Mouse (Mus musculus) heart, embryonic 15.5 days (tissue): ENCODE results near the gene Anxa5. TPM values are rescaled to one million over a fixed set of nuclear protein-coding genes. Genes with fewer than 3 reads are reported as not detected.

Source experiments
- ATAC-seq: fragments of 200-750 bp; cut with Nextera tagmentation; replicated peaks from 2 replicates; pipeline ENCODE4 v1.8.0; 2017; ENCODE audit warnings: low read depth, moderate TSS enrichment; ENCODE audit not compliant: insufficient number of reproducible peaks, insufficient read depth, low FRiP score
- H3K27ac ChIP-seq: fragments of 300-500 bp; sonication (generic); 2 replicates; pipeline ENCODE4 v1.5.1; 2015; ENCODE audit warnings: mild to moderate bottlenecking, inconsistent platforms
- H3K27me3 ChIP-seq: fragments of 300-500 bp; sonication (generic); 2 replicates; pipeline ENCODE4 v1.6.1; 2015; ENCODE audit warnings: inconsistent platforms
- H3K36me3 ChIP-seq: fragments of 300-500 bp; sonication (generic); 2 replicates; pipeline ENCODE4 v1.6.1; 2015; ENCODE audit warnings: mild to moderate bottlenecking, inconsistent platforms
- H3K4me1 ChIP-seq: fragments of 300-500 bp; sonication (generic); replicated peaks from 2 replicates; pipeline ENCODE4 v1.6.1; 2015; ENCODE audit warnings: inconsistent platforms
- H3K4me2 ChIP-seq: fragments of 300-500 bp; sonication (generic); 2 replicates; pipeline ENCODE4 v1.6.1; 2015; ENCODE audit warnings: inconsistent platforms, mild to moderate bottlenecking, moderate library complexity
- H3K4me3 ChIP-seq: fragments of 300-500 bp; sonication (generic); 2 replicates; pipeline ENCODE4 v1.5.1; 2015; ENCODE audit warnings: mild to moderate bottlenecking, inconsistent platforms
- H3K9ac ChIP-seq: fragments of 300-500 bp; sonication (generic); 2 replicates; pipeline ENCODE4 v1.6.1; 2015; ENCODE audit warnings: mild to moderate bottlenecking, inconsistent platforms
- H3K9me3 ChIP-seq: fragments of 300-500 bp; sonication (generic); replicated peaks from 2 replicates; pipeline ENCODE4 v1.6.1; 2016; ENCODE audit warnings: inconsistent platforms
- WGBS: fragments of 180-500 bp; shearing (Covaris S2); methylation state at CpG from one replicate; pipeline ENCODE4 v1.1.7; 2015; ENCODE audit warnings: mixed read lengths; 5-methylcytosine and 5-hydroxymethylcytosine counted together
- polyA plus RNA-seq: library from polyadenylated mRNA; unstranded; fragments of >200 nt; fragmentation: Nextera tagmentation; extraction: Ambion mirVana; gene quantifications from 2 replicates; pipeline ENCODE4 v1.2.1, GENCODE M21; 2015

Anxa5 gene
- polyA plus RNA-seq, 1 experiment from 2014 or later, result 359 TPM

DNA sequence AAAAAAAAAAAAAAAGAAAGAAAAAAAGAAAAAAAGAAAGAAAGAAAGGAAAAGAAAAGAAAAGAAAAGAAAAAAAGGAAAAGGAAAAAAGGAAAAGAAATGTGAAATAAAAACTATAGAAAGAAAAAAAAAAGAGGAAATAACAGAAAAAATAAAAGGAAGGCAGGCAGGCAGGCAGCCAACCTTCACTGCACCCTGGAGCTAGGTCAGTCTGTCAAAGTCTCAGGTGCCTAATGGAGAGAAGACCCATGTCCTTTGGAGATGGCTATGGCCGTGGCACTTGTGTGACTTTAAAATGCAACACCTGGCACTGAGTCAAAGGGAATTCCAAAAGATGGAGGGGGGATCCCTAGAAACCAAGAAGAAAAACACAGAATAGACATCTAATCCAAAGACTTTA lies 12.7 kb upstream of the Anxa5 start:
- Histone ChIP-seq H3K4me3 (no peak overlapping the region), H3K4me1 (peaks cover under 1% of the 10 kb centered on the region), H3K9ac (no peak overlapping the region), H3K4me2 (no peak overlapping the region), H3K27me3 (no peaks in the 10 kb centered on the region), H3K36me3 (no peaks in the 10 kb centered on the region), H3K9me3 (no peaks in the 10 kb centered on the region), H3K27ac (no peak overlapping the region)
- WGBS, result 54% methylated on average over 1 of the region's 1 CpGs
- no peak for ATAC-seq

GRCm38 (mm10) chr3:36486881-36487280 lies 11.2 kb upstream of the Anxa5 start:
- Histone ChIP-seq H3K27me3 (no peaks in the 10 kb centered on the region), H3K4me2 (no peak overlapping the region), H3K9me3 (no peaks in the 10 kb centered on the region), H3K27ac (no peak overlapping the region), H3K4me1 (peaks cover 13% of the 10 kb centered on the region), H3K9ac (no peak overlapping the region), H3K36me3 (no peaks in the 10 kb centered on the region), H3K4me3 (no peak overlapping the region)
- WGBS, result 80% methylated on average over 6 of the region's 6 CpGs
- no peak for ATAC-seq

- WGBS, result 57% methylated on average over 6 of the region's 6 CpGs
- Histone ChIP-seq H3K9me3 (no peaks in the 10 kb centered on the region), H3K9ac (no peak overlapping the region), H3K4me2 (no peak overlapping the region), H3K36me3 (no peaks in the 10 kb centered on the region), H3K4me1 (peaks cover 17% of the 10 kb centered on the region), H3K27ac (no peak overlapping the region), H3K4me3 (no peak overlapping the region), H3K27me3 (no peaks in the 10 kb centered on the region)
- no peak for ATAC-seq
These were observed 10.5 kb upstream of the Anxa5 start for GRCm38 (mm10) chr3:36486176-36486575.

GRCm38 (mm10) chr3:36484292-36484691 lies 8.6 kb upstream of the Anxa5 start:
- Histone ChIP-seq H3K36me3 (no peaks in the 10 kb centered on the region), H3K4me1 (peaks cover 25% of the 10 kb centered on the region), H3K9me3 (no peaks in the 10 kb centered on the region), H3K9ac (no peak overlapping the region), H3K4me2 (no peak overlapping the region), H3K27ac (no peak overlapping the region), H3K27me3 (no peaks in the 10 kb centered on the region), H3K4me3 (no peak overlapping the region)
- no peak for ATAC-seq
- WGBS, result 88% methylated on average over 4 of the region's 4 CpGs

GRCm38 (mm10) chr3:36482940-36483339 lies 7.2 kb upstream of the Anxa5 start:
- Histone ChIP-seq H3K9me3 (no peaks in the 10 kb centered on the region), H3K4me1 (peaks cover 25% of the 10 kb centered on the region), H3K27ac (peak overlapping the region; percentile 47), H3K4me3 (no peak overlapping the region), H3K27me3 (no peaks in the 10 kb centered on the region), H3K9ac (0 out of 2 replicates have a peak overlapping the region, but pooled peaks have one; percentile 14), H3K36me3 (no peaks in the 10 kb centered on the region), H3K4me2 (peak overlapping the region; percentile 34)
- 16% methylated on average over 9 of the region's 9 CpGs for WGBS
- ATAC-seq, result no peak

DNA sequence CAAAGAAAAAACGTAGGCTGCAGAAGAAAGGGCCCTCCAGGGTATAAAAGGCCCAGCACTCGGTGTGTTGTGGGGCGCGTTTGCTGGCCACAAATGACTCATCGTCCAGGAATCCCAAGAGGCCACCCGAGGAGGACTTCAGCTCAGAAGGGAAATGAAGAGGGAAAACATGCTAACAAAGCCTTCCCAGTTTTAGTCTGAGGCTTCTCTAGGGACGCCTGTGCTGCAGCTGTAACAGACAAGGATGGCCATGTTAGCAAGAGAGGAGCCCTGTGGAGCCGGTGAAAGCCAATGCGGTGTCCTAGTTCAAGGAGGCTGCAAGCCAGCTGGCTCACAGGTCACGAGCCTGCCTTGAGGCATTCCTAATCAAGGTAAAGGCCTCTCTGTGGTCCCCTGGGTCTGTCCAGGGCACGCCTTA lies 6.1 kb upstream of the Anxa5 start:
- H3K9me3 ChIP-seq, result no peaks in the 10 kb centered on the region
- peak; percentile 77 for ATAC-seq
- no peaks in the 10 kb centered on the region for H3K27me3 ChIP-seq
- H3K9ac ChIP-seq, result peak overlapping the region; percentile 34
- H3K4me2 ChIP-seq, result peak overlapping the region; percentile 51
- H3K36me3 ChIP-seq, result no peaks in the 10 kb centered on the region
- peak overlapping the region; percentile 15 for H3K4me3 ChIP-seq
- peaks cover 30% of the 10 kb centered on the region for H3K4me1 ChIP-seq
- peak overlapping the region; percentile 96 for H3K27ac ChIP-seq
- 9% methylated on average over 11 of the region's 11 CpGs for WGBS

- Histone ChIP-seq H3K9me3 (no peaks in the 10 kb centered on the region), H3K27me3 (no peaks in the 10 kb centered on the region), H3K4me1 (peaks cover 34% of the 10 kb centered on the region), H3K27ac (peak overlapping the region; percentile 96), H3K4me2 (no peak overlapping the region), H3K4me3 (no peak overlapping the region), H3K9ac (no peak overlapping the region), H3K36me3 (no peaks in the 10 kb centered on the region)
- ATAC-seq, result no peak
- 57% methylated on average over 2 of the region's 2 CpGs for WGBS
These were observed 4.8 kb upstream of the Anxa5 start for GRCm38 (mm10) chr3:36480486-36480885.

DNA sequence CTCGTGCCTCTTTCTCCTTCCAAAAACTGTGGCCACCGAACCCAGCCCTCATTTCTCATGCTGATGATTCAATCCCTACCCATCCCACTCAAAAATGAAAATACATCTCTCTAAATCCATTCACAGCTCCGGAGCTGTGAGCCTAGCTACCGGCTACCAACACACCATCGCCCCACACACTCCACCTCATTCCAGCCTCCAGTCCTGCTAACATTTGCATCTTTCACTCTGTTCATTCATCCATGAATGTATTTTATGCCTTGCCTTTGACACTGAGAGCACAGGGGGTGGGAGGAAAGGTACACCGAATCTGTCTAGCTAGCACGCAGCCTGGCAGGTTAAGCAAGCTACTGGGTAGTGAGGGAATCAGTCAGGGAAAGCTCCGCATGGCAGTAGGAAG lies 3.1 kb upstream of the Anxa5 start:
- WGBS, result 90% methylated on average over 8 of the region's 8 CpGs
- no peak for ATAC-seq
- Histone ChIP-seq H3K9me3 (no peaks in the 10 kb centered on the region), H3K27ac (no peak overlapping the region), H3K36me3 (no peaks in the 10 kb centered on the region), H3K4me1 (peaks cover 40% of the 10 kb centered on the region), H3K9ac (no peak overlapping the region), H3K4me3 (no peak overlapping the region), H3K27me3 (no peaks in the 10 kb centered on the region), H3K4me2 (no peak overlapping the region)

- no peaks in the 10 kb centered on the region for H3K27me3 ChIP-seq
- H3K4me2 ChIP-seq, result peak overlapping the region; percentile 81
- peaks cover 41% of the 10 kb centered on the region for H3K4me1 ChIP-seq
- no peaks in the 10 kb centered on the region; the same call in 1 of the 2 replicates for H3K36me3 ChIP-seq
- no peak for ATAC-seq
- peak overlapping the region; percentile 83 for H3K9ac ChIP-seq
- 20% methylated on average over 20 of the region's 20 CpGs for WGBS
- peak overlapping the region; percentile 97 for H3K27ac ChIP-seq
- H3K9me3 ChIP-seq, result no peaks in the 10 kb centered on the region
- H3K4me3 ChIP-seq, result peak overlapping the region; percentile 94
These were observed 814 bp upstream of the Anxa5 start for GRCm38 (mm10) chr3:36476261-36477155.

DNA sequence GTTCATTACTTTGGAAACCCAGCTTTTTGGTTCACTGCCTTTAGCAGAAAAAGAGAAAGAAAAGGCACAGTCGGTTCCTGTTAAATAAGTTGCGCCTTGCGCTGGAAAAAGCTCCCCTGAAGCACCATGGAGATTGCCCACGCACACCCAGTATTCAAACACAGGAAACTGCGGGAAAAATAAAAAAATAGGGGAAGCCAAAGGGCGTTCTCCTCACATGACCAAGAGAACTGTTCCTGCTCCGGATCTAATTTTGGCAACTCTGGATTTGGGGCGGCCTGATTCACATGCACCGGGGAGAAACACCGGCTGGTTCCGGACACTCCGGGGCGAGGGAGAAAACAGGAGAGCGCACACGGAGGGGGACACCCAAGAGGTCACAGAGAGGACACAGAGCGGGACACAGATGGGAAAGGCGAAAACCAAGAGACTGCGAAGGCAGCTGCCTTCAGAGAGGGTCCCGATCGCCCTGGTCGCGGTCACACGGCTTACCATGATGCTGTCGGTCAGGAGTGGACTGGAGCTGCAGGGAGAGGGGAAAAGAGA lies 683 bp downstream of the Anxa5 start:
- Histone ChIP-seq H3K27me3 (no peaks in the 10 kb centered on the region), H3K4me3 (peak overlapping the region; percentile 94), H3K9ac (peak overlapping the region; percentile 87), H3K27ac (peak overlapping the region; percentile 97), H3K36me3 (no peaks in the 10 kb centered on the region; the same call in 1 of the 2 replicates), H3K4me2 (peak overlapping the region; percentile 81), H3K4me1 (peaks cover 48% of the 10 kb centered on the region), H3K9me3 (no peaks in the 10 kb centered on the region)
- no peak; the same call in 1 of the 2 replicates for ATAC-seq
- WGBS, result under 1% methylated on average over 24 of the region's 24 CpGs

GRCm38 (mm10) chr3:36474421-36474820 lies 1.3 kb downstream of the Anxa5 start:
- Histone ChIP-seq H3K4me3 (peak overlapping the region; percentile 94), H3K4me2 (peak overlapping the region; percentile 81), H3K27ac (peak overlapping the region; percentile 97), H3K27me3 (no peaks in the 10 kb centered on the region), H3K4me1 (peaks cover 53% of the 10 kb centered on the region), H3K9me3 (no peaks in the 10 kb centered on the region), H3K9ac (peak overlapping the region; percentile 87; the same call in 1 of the 2 replicates), H3K36me3 (no peaks in the 10 kb centered on the region; the same call in 1 of the 2 replicates)
- no peak for ATAC-seq
- WGBS, result 72% methylated on average over 5 of the region's 5 CpGs
